Mouse (Mus musculus) megakaryocyte, embryonic 14.5 days (primary cell): ENCODE results near the gene Kiss1r.

Source experiments
- FLI1 ChIP-seq: IDR thresholded peaks from 2 replicates; pipeline ENCODE4 v1.6.1; 2012; ENCODE audit warnings: low read length, inconsistent platforms, mixed read lengths
- GATA1 ChIP-seq: IDR thresholded peaks from 3 replicates; pipeline ENCODE4 v1.6.1; 2012; ENCODE audit warnings: mixed read lengths, low read length, inconsistent platforms, borderline replicate concordance

DNA sequence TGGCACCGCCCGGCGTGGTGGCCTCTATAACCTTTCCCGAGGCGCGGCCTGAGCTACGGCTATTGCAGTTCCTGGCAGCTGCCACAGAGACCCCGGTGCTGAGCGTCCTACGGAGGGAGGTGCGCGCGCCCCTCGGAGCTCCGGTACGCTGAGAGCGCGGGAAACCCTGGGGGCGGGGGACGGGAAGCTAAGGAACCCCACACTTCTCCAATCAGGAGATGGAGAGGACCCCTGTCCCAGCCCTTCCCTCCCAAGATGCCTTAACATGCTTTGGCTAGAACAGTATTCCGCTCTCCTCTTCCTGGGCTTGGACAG is 54.4 kb downstream of the Kiss1r start:
- TF ChIP-seq GATA1 (no peak), FLI1 (no peak)
